Comparison of ENCODE assay signal across 10 mouse cellular contexts in genomic region chr11:77821648-77822047, GRCm38 (mm10). TPM values are rescaled to one million over a fixed set of nuclear protein-coding genes. Genes with fewer than 3 reads are reported as not detected.
DNase-seq lines count a peak whose midpoint lies in the region; ATAC-seq lines count a peak whose summit lies in the region.
"Had no signal": no experiment of that assay in that cellular context is flagged by ENCODE, and none has a peak within 500 bp of the region (broad histone marks: within the 10 kb centered on the region; RNA-seq: fewer than 3 reads in every experiment).

No protein-coding gene starts in this region.

- H3K36me3 ChIP-seq in hindbrain, embryonic 11.5 days (ENCODE audit: control insufficient read depth, insufficient read depth, low read length), result no peaks in the 10 kb centered on the region
- peaks cover 59% of the 10 kb centered on the region for H3K36me3 ChIP-seq in hindbrain, embryonic 12.5 days
- peaks cover 64% of the 10 kb centered on the region for H3K36me3 ChIP-seq in hindbrain, embryonic 14.5 days (replicated peaks; ENCODE audit: control insufficient read depth, insufficient read depth)
- peaks cover 34% of the 10 kb centered on the region for H3K36me3 ChIP-seq in midbrain, embryonic 16.5 days (ENCODE audit: control insufficient read depth, insufficient read depth, low read length)

- no peak for ATAC-seq in hindbrain, embryonic 11.5 days (ENCODE audit: low FRiP score)
- ATAC-seq in hindbrain, embryonic 12.5 days (ENCODE audit: low FRiP score), result no peak
- no peak for ATAC-seq in hindbrain, embryonic 14.5 days (ENCODE audit: low FRiP score)
- no peak for ATAC-seq in midbrain, embryonic 16.5 days
- no peak for ATAC-seq in activated CD4-positive, CD25-positive, alpha-beta regulatory T cell, adult 4 months

- no peaks in the 10 kb centered on the region; the same call in 1 of the 2 replicates for H3K27me3 ChIP-seq in hindbrain, embryonic 11.5 days (ENCODE audit: control insufficient read depth, insufficient read depth, low read length)
- peaks cover 19% of the 10 kb centered on the region for H3K27me3 ChIP-seq in hindbrain, embryonic 12.5 days
- H3K27me3 ChIP-seq in hindbrain, embryonic 14.5 days (ENCODE audit: control insufficient read depth, insufficient read depth, low read length), result no peaks in the 10 kb centered on the region
- no peaks in the 10 kb centered on the region for H3K27me3 ChIP-seq in midbrain, embryonic 16.5 days (ENCODE audit: control insufficient read depth, insufficient read depth, low read depth, low read length)
- H3K27me3 ChIP-seq: embryonic facial prominence, embryonic 15.5 days; limb, embryonic 13.5 days had no signal

- no peak overlapping the region for H3K4me2 ChIP-seq in hindbrain, embryonic 11.5 days (replicated peaks; ENCODE audit: low read depth, low read length)
- no peak overlapping the region for H3K4me2 ChIP-seq in hindbrain, embryonic 12.5 days (replicated peaks)
- no peak overlapping the region for H3K4me2 ChIP-seq in hindbrain, embryonic 14.5 days (replicated peaks)
- H3K4me2 ChIP-seq in midbrain, embryonic 16.5 days (ENCODE audit: low read length), result no peak overlapping the region
- H3K4me2 ChIP-seq: embryonic facial prominence, embryonic 15.5 days; limb, embryonic 13.5 days had no signal

- DNase-seq in hindbrain, embryonic 11.5 days (ENCODE audit: low spot score), result peak; percentile 78
- peak; percentile 58 for DNase-seq in urinary bladder, postnatal 14 days (ENCODE audit: low spot score)
- DNase-seq in urinary bladder, postnatal 4 days (ENCODE audit: low spot score in 2 of 2), result no peak
- DNase-seq in c-Kit-positive CD71-positive TER-119-positive erythroid progenitor cells, embryonic 14.5 days (ENCODE audit: low spot score), result peak; percentile 47
- peak; percentile 56 for DNase-seq in hindbrain, embryonic 14.5 days (ENCODE audit: low spot score)

- WGBS in hindbrain, embryonic 11.5 days, result 19% methylated on average over 8 of the region's 8 CpGs
- WGBS in hindbrain, embryonic 12.5 days, result 17% methylated on average over 8 of the region's 8 CpGs
- 16% methylated on average over 8 of the region's 8 CpGs for WGBS in hindbrain, embryonic 14.5 days
- WGBS in midbrain, embryonic 16.5 days, result 16% methylated on average over 8 of the region's 8 CpGs

- H3K9ac ChIP-seq in hindbrain, embryonic 11.5 days (ENCODE audit: low read depth, low read length), result no peak overlapping the region
- no peak overlapping the region for H3K9ac ChIP-seq in hindbrain, embryonic 12.5 days
- no peak overlapping the region for H3K9ac ChIP-seq in hindbrain, embryonic 14.5 days
- H3K9ac ChIP-seq in midbrain, embryonic 16.5 days (ENCODE audit: low read depth, low read length), result no peak overlapping the region
- H3K9ac ChIP-seq: embryonic facial prominence, embryonic 15.5 days; limb, embryonic 13.5 days had no signal

- no peak overlapping the region for H3K27ac ChIP-seq in hindbrain, embryonic 11.5 days (ENCODE audit: low read depth, low read length)
- H3K27ac ChIP-seq in hindbrain, embryonic 12.5 days, result no peak overlapping the region
- H3K27ac ChIP-seq in hindbrain, embryonic 14.5 days, result no peak overlapping the region
- H3K27ac ChIP-seq in midbrain, embryonic 16.5 days (ENCODE audit: low read length), result 0 out of 2 replicates have a peak overlapping the region, but pooled peaks have one; percentile 13
- H3K27ac ChIP-seq: embryonic facial prominence, embryonic 15.5 days; limb, embryonic 13.5 days had no signal

- H3K4me1 ChIP-seq in hindbrain, embryonic 11.5 days (replicated peaks; ENCODE audit: control insufficient read depth, insufficient read depth, low read length), result no peaks in the 10 kb centered on the region
- peaks cover 14% of the 10 kb centered on the region for H3K4me1 ChIP-seq in hindbrain, embryonic 12.5 days
- H3K4me1 ChIP-seq in hindbrain, embryonic 14.5 days (replicated peaks; ENCODE audit: control insufficient read depth, insufficient read depth, low read length), result peaks cover 8% of the 10 kb centered on the region
- H3K4me1 ChIP-seq in midbrain, embryonic 16.5 days (ENCODE audit: control insufficient read depth, insufficient read depth, low read length), result peaks cover 13% of the 10 kb centered on the region

- no peaks in the 10 kb centered on the region for H3K9me3 ChIP-seq in hindbrain, embryonic 11.5 days (ENCODE audit: control insufficient read depth, low read length)
- H3K9me3 ChIP-seq in hindbrain, embryonic 12.5 days (replicated peaks), result no peaks in the 10 kb centered on the region
- H3K9me3 ChIP-seq in hindbrain, embryonic 14.5 days (ENCODE audit: control insufficient read depth, low read length), result no peaks in the 10 kb centered on the region
- H3K9me3 ChIP-seq in midbrain, embryonic 16.5 days (replicated peaks; ENCODE audit: control insufficient read depth, low read length, poor library complexity, severe bottlenecking), result no peaks in the 10 kb centered on the region
- H3K9me3 ChIP-seq: embryonic facial prominence, embryonic 15.5 days; limb, embryonic 13.5 days had no signal

- H3K4me3 ChIP-seq in hindbrain, embryonic 11.5 days (ENCODE audit: low read depth, low read length), result no peak overlapping the region
- no peak overlapping the region for H3K4me3 ChIP-seq in hindbrain, embryonic 12.5 days
- H3K4me3 ChIP-seq in hindbrain, embryonic 14.5 days (replicated peaks; ENCODE audit: low read length), result no peak overlapping the region
- no peak overlapping the region for H3K4me3 ChIP-seq in midbrain, embryonic 16.5 days (ENCODE audit: low read depth, low read length)
- H3K4me3 ChIP-seq: embryonic facial prominence, embryonic 15.5 days; limb, embryonic 13.5 days had no signal

RNA-seq across cellular contexts. Expression of gene Gm10277, which starts 34.1 kb away (rescaled TPM):
- polyA plus RNA-seq in hindbrain, embryonic 11.5 days (2014; fragmentation: Nextera tagmentation; extraction: Ambion mirVana), result 0.74 and 0.96 TPM in 2 replicates
- polyA plus RNA-seq in hindbrain, embryonic 12.5 days (2016; fragmentation: Nextera tagmentation; extraction: Ambion mirVana), result 2.7 and 2.9 TPM in 2 replicates
- polyA plus RNA-seq in hindbrain, embryonic 14.5 days (2014; fragmentation: Nextera tagmentation; extraction: Ambion mirVana), result 0.69 and 1.4 TPM in 2 replicates
- 2.0 and 2.5 TPM in 2 replicates for polyA plus RNA-seq in midbrain, embryonic 16.5 days (2015; fragmentation: Nextera tagmentation; extraction: Ambion mirVana)
- polyA plus RNA-seq in activated CD4-positive, CD25-positive, alpha-beta regulatory T cell, adult 4 months (2017; shearing (Covaris generic)), result under 1 TPM; 0.20 to 0.57 TPM

RNA-seq across cellular contexts. Expression of gene Myo18a, which starts 58.6 kb away (rescaled TPM):
- 22.7 and 29.2 TPM in 2 replicates for polyA plus RNA-seq in hindbrain, embryonic 11.5 days (2014; fragmentation: Nextera tagmentation; extraction: Ambion mirVana)
- 55.9 and 58.9 TPM in 2 replicates for polyA plus RNA-seq in hindbrain, embryonic 12.5 days (2016; fragmentation: Nextera tagmentation; extraction: Ambion mirVana)
- polyA plus RNA-seq in hindbrain, embryonic 14.5 days (2014; fragmentation: Nextera tagmentation; extraction: Ambion mirVana), result 42.1 and 43.7 TPM in 2 replicates
- 46.8 and 55.4 TPM in 2 replicates for polyA plus RNA-seq in midbrain, embryonic 16.5 days (2015; fragmentation: Nextera tagmentation; extraction: Ambion mirVana)
- polyA plus RNA-seq in activated CD4-positive, CD25-positive, alpha-beta regulatory T cell, adult 4 months (2017; shearing (Covaris generic)), result 10 to 100 TPM; 22.1 to 29.7 TPM

Comparison
In these comparisons a context has a peak if more than half of its experiments do, and no peak if none do; other contexts are left out.
1. DNase-seq: peak in hindbrain, embryonic 11.5 days (single experiment), urinary bladder, postnatal 14 days (single experiment), c-Kit-positive CD71-positive TER-119-positive erythroid progenitor cells, embryonic 14.5 days (single experiment) and hindbrain, embryonic 14.5 days (single experiment); none in urinary bladder, postnatal 4 days (0 of 2).